Comparison of ENCODE assay signal across 22 mouse cellular contexts in the genomic region with DNA sequence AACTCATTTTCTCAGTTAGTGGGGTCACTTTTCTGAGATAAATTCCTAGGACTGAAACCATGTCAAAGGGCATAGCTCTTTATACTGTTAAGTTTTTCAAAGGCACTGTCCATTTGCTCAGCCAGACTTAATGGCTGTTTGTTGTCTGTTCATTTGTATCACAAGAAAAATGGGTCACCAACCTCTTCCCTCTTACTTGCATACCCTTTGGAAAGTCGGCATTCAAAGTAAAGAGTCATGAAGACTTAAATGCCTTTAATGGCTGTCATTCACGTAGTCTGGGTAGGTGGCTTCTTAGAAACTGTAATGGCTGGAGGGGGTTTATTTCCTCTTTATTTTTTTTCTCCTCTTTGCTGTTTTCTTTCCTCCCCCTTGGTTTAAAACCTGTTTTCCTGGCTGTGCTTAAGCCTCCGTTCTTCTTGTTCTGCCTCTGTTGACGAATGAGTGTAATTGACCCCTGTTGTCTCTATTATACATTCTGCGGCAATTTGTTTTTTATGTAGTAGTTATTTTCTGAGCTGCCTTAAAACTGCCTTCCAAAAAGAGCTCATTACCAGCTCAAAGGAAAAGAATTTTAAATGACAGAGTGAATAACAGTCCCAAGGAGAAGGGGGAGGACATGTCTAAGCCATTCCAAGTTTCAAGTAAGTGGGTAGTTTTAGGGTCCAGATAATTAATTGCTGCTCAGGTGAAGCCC.
DNase-seq lines count a peak whose midpoint lies in the region; ATAC-seq and TF ChIP-seq lines count a peak whose summit lies in the region.
"Had no signal": no experiment of that assay in that cellular context is flagged by ENCODE, and none has a peak within 500 bp of the region (broad histone marks: within the 10 kb centered on the region; RNA-seq: fewer than 3 reads in every experiment).

No protein-coding gene starts in this region.

- no peak overlapping the region for H3K4me3 ChIP-seq in forebrain, embryonic 11.5 days (ENCODE audit: low read depth, low read length)
- H3K4me3 ChIP-seq in forebrain, embryonic 12.5 days (replicated peaks) = no peak overlapping the region
- no peak overlapping the region for H3K4me3 ChIP-seq in kidney, postnatal 0 days (replicated peaks; ENCODE audit: low read depth, low read length)
- no peak overlapping the region for H3K4me3 ChIP-seq in forebrain, embryonic 16.5 days (replicated peaks; ENCODE audit: low read length)
- no peak overlapping the region for H3K4me3 ChIP-seq in hindbrain, embryonic 14.5 days (replicated peaks; ENCODE audit: low read length)
- H3K4me3 ChIP-seq: embryonic facial prominence, embryonic 12.5 days; heart, embryonic 10.5 days; hindbrain, embryonic 13.5 days had no signal

- H3K9ac ChIP-seq in forebrain, embryonic 11.5 days (ENCODE audit: low read length) = no peak overlapping the region
- H3K9ac ChIP-seq in forebrain, embryonic 12.5 days = no peak overlapping the region
- H3K9ac ChIP-seq in kidney, postnatal 0 days (ENCODE audit: low read depth, low read length) = no peak overlapping the region
- no peak overlapping the region for H3K9ac ChIP-seq in forebrain, embryonic 16.5 days (replicated peaks; ENCODE audit: low read depth, low read length)
- no peak overlapping the region for H3K9ac ChIP-seq in hindbrain, embryonic 14.5 days
- H3K9ac ChIP-seq: embryonic facial prominence, embryonic 12.5 days; hindbrain, embryonic 13.5 days had no signal

- peaks cover 5% of the 10 kb centered on the region; the same call in 1 of the 2 replicates for H3K27me3 ChIP-seq in forebrain, embryonic 11.5 days (ENCODE audit: control insufficient read depth, insufficient read depth, low read length)
- H3K27me3 ChIP-seq in forebrain, embryonic 12.5 days = peaks cover 39% of the 10 kb centered on the region
- H3K27me3 ChIP-seq in kidney, postnatal 0 days (ENCODE audit: insufficient read depth, low read length) = no peaks in the 10 kb centered on the region
- H3K27me3 ChIP-seq in forebrain, embryonic 16.5 days (replicated peaks; ENCODE audit: control insufficient read depth, insufficient read depth, low read length) = no peaks in the 10 kb centered on the region; the same call in 1 of the 2 replicates
- no peaks in the 10 kb centered on the region for H3K27me3 ChIP-seq in hindbrain, embryonic 14.5 days (ENCODE audit: control insufficient read depth, insufficient read depth, low read length)
- H3K27me3 ChIP-seq: embryonic facial prominence, embryonic 12.5 days; Patski had no signal

- peak; percentile 25; the same call in 1 of the 2 replicates for ATAC-seq in forebrain, embryonic 11.5 days (replicated peaks; ENCODE audit: low FRiP score)
- no peak for ATAC-seq in forebrain, embryonic 12.5 days (ENCODE audit: low FRiP score)
- ATAC-seq in kidney, postnatal 0 days (replicated peaks; ENCODE audit: low FRiP score, low read depth) = no peak
- ATAC-seq in forebrain, embryonic 16.5 days = peak; percentile 49
- no peak for ATAC-seq in hindbrain, embryonic 14.5 days (ENCODE audit: low FRiP score)
- ATAC-seq: CD4-positive, CD25-positive, alpha-beta regulatory T cell, adult 4 months; intestine, embryonic 16.5 days; Patski had no signal

- H3K4me1 ChIP-seq in forebrain, embryonic 11.5 days (replicated peaks; ENCODE audit: control insufficient read depth, insufficient read depth, low read length) = no peaks in the 10 kb centered on the region
- H3K4me1 ChIP-seq in forebrain, embryonic 12.5 days = peaks cover 12% of the 10 kb centered on the region; the same call in 1 of the 2 replicates
- H3K4me1 ChIP-seq in kidney, postnatal 0 days (replicated peaks; ENCODE audit: insufficient read depth, low read length) = no peaks in the 10 kb centered on the region
- peaks cover 6% of the 10 kb centered on the region for H3K4me1 ChIP-seq in forebrain, embryonic 16.5 days (replicated peaks; ENCODE audit: control insufficient read depth, insufficient read depth, low read length)
- H3K4me1 ChIP-seq in hindbrain, embryonic 14.5 days (replicated peaks; ENCODE audit: control insufficient read depth, insufficient read depth, low read length) = peaks cover 8% of the 10 kb centered on the region; the same call in 1 of the 2 replicates
- H3K4me1 ChIP-seq: embryonic facial prominence, embryonic 12.5 days; heart, embryonic 10.5 days had no signal

- H3K9me3 ChIP-seq in forebrain, embryonic 11.5 days (ENCODE audit: control insufficient read depth, low read length) = no peaks in the 10 kb centered on the region
- no peaks in the 10 kb centered on the region for H3K9me3 ChIP-seq in forebrain, embryonic 12.5 days
- no peaks in the 10 kb centered on the region for H3K9me3 ChIP-seq in kidney, postnatal 0 days (replicated peaks; ENCODE audit: low read length)
- H3K9me3 ChIP-seq in forebrain, embryonic 16.5 days (ENCODE audit: control insufficient read depth, low read length) = no peaks in the 10 kb centered on the region
- H3K9me3 ChIP-seq in hindbrain, embryonic 14.5 days (ENCODE audit: control insufficient read depth, low read length) = no peaks in the 10 kb centered on the region
- H3K9me3 ChIP-seq: embryonic facial prominence, embryonic 12.5 days; heart, embryonic 10.5 days; hindbrain, embryonic 13.5 days had no signal

- WGBS in forebrain, embryonic 11.5 days = 24% methylated on average over 5 of the region's 5 CpGs
- 21% methylated on average over 5 of the region's 5 CpGs for WGBS in forebrain, embryonic 12.5 days
- WGBS in kidney, postnatal 0 days = 23% methylated on average over 5 of the region's 5 CpGs
- 8% methylated on average over 5 of the region's 5 CpGs for WGBS in forebrain, embryonic 16.5 days
- 34% methylated on average over 5 of the region's 5 CpGs for WGBS in hindbrain, embryonic 14.5 days

- TF ChIP-seq CTCF in kidney, postnatal 0 days (IDR thresholded peaks at IDR 0.05; ENCODE audit: low read depth) = no peak

- no peak overlapping the region for H3K27ac ChIP-seq in forebrain, embryonic 11.5 days (ENCODE audit: low read depth, low read length)
- no peak overlapping the region for H3K27ac ChIP-seq in forebrain, embryonic 12.5 days
- no peak overlapping the region for H3K27ac ChIP-seq in kidney, postnatal 0 days
- H3K27ac ChIP-seq in forebrain, embryonic 16.5 days (ENCODE audit: low read length) = no peak overlapping the region
- H3K27ac ChIP-seq in hindbrain, embryonic 14.5 days = no peak overlapping the region
- H3K27ac ChIP-seq: embryonic facial prominence, embryonic 12.5 days; heart, embryonic 10.5 days; hindbrain, embryonic 13.5 days had no signal

- no peaks in the 10 kb centered on the region for H3K36me3 ChIP-seq in forebrain, embryonic 11.5 days (ENCODE audit: control insufficient read depth, insufficient read depth, low read length)
- no peaks in the 10 kb centered on the region for H3K36me3 ChIP-seq in forebrain, embryonic 12.5 days (replicated peaks)
- H3K36me3 ChIP-seq in kidney, postnatal 0 days (ENCODE audit: insufficient read depth, low read length) = no peaks in the 10 kb centered on the region
- no peaks in the 10 kb centered on the region for H3K36me3 ChIP-seq in forebrain, embryonic 16.5 days (ENCODE audit: control insufficient read depth, insufficient read depth)
- H3K36me3 ChIP-seq in hindbrain, embryonic 14.5 days (replicated peaks; ENCODE audit: control insufficient read depth, insufficient read depth) = no peaks in the 10 kb centered on the region
- H3K36me3 ChIP-seq: embryonic facial prominence, embryonic 12.5 days; heart, embryonic 10.5 days; hindbrain, embryonic 13.5 days had no signal

- DNase-seq in forebrain, embryonic 11.5 days (ENCODE audit: low spot score) = no peak
- peak; percentile 44 for DNase-seq in kidney, postnatal 0 days (ENCODE audit: low spot score)
- no peak for DNase-seq in kidney, adult 9 months
- DNase-seq in R1 (ENCODE audit: low read depth, low spot score) = peak; percentile 19
- no peak for DNase-seq in hindbrain, embryonic 14.5 days (ENCODE audit: low spot score)
- no peak for DNase-seq in frontal cortex, postnatal 25 days (ENCODE audit: low spot score in 2 of 2)
- DNase-seq: adrenal gland, adult 8-10 months; B cell, adult 2 months; cerebellum, adult 11-12 months; cerebellum, adult 9-10 months; cerebellum, postnatal 25 days; gastrocnemius, postnatal 10 days; heart, adult 18-20 months; heart, postnatal 14 days had no signal

- H3K4me2 ChIP-seq in forebrain, embryonic 11.5 days (ENCODE audit: low read depth, low read length, severe bottlenecking) = no peak overlapping the region
- H3K4me2 ChIP-seq in forebrain, embryonic 12.5 days = no peak overlapping the region
- no peak overlapping the region for H3K4me2 ChIP-seq in kidney, postnatal 0 days (ENCODE audit: low read length)
- no peak overlapping the region for H3K4me2 ChIP-seq in forebrain, embryonic 16.5 days (ENCODE audit: low read length)
- H3K4me2 ChIP-seq in hindbrain, embryonic 14.5 days (replicated peaks) = no peak overlapping the region
- H3K4me2 ChIP-seq: embryonic facial prominence, embryonic 12.5 days; hindbrain, embryonic 13.5 days had no signal

Comparison
In these comparisons a context has a peak if more than half of its experiments do, and no peak if none do; other contexts are left out.
1. ATAC-seq: peak in forebrain, embryonic 11.5 days (single experiment) and forebrain, embryonic 16.5 days (single experiment); none in forebrain, embryonic 12.5 days (single experiment), kidney, postnatal 0 days (single experiment) and hindbrain, embryonic 14.5 days (single experiment).
2. DNase-seq: peak in kidney, postnatal 0 days (single experiment) and R1 (single experiment); none in forebrain, embryonic 11.5 days (single experiment), kidney, adult 9 months (single experiment), hindbrain, embryonic 14.5 days (single experiment) and frontal cortex, postnatal 25 days (0 of 2).